Mouse (Mus musculus) MEL (cell line): ENCODE data around the gene Zdhhc21. TPM values are rescaled to one million over a fixed set of nuclear protein-coding genes. Genes with fewer than 3 reads are reported as not detected.

ENCODE experiments used
- DNase-seq: peaks from one replicate; pipeline ENCODE4 v3.0.0; 2011; ENCODE audit warnings: low read depth, low spot score
- H3K27ac ChIP-seq: 2 replicates; pipeline ENCODE4 v1.5.1; 2012; ENCODE audit warnings: low read depth, mild to moderate bottlenecking, control low read depth, low read length, moderate library complexity; ENCODE audit not compliant: control insufficient read depth
- H3K27me3 ChIP-seq, 2 experiments: fragments of 150-350 bp in 1 of 2; sonication (generic) in 1 of 2; 2 replicates each; pipeline ENCODE4 v1.6.1; 2012; ENCODE audit warnings: low read length in 2 of 2, mild to moderate bottlenecking in 2 of 2, improper control_type of control experiment in 1 of 2, moderate library complexity in 1 of 2; ENCODE audit not compliant: insufficient read depth in 2 of 2, control insufficient read depth in 1 of 2
- H3K36me3 ChIP-seq, 2 experiments: 2 replicates each; pipeline ENCODE4 v1.6.1; 2012 to 2014; ENCODE audit warnings: low read length in 2 of 2, improper control_type of control experiment in 1 of 2, inconsistent platforms in 1 of 2, mild to moderate bottlenecking in 1 of 2; ENCODE audit not compliant: insufficient read depth in 2 of 2, control insufficient read depth in 1 of 2
- H3K4me1 ChIP-seq, 2 experiments: fragments of 150-350 bp in 1 of 2; sonication (generic) in 1 of 2; 2 replicates each; pipeline ENCODE4 v1.6.1; 2012; ENCODE audit warnings: low read length in 2 of 2, improper control_type of control experiment in 1 of 2, mild to moderate bottlenecking in 1 of 2; ENCODE audit not compliant: insufficient read depth in 2 of 2, control insufficient read depth in 1 of 2
- H3K4me3 ChIP-seq, 2 experiments: fragments of 150-350 bp in 1 of 2; sonication (generic) in 1 of 2; 2 replicates each; pipeline ENCODE4 v1.5.1; 2012; ENCODE audit warnings: low read depth in 2 of 2, low read length in 2 of 2, mild to moderate bottlenecking in 2 of 2, moderate library complexity in 2 of 2, control low read depth in 1 of 2, improper control_type of control experiment in 1 of 2; ENCODE audit not compliant: control insufficient read depth in 1 of 2, insufficient read depth in 1 of 2
- H3K79me2 ChIP-seq: 2 replicates; pipeline ENCODE4 v1.6.1; 2012; ENCODE audit warnings: mild to moderate bottlenecking, low read length, moderate library complexity; ENCODE audit not compliant: control insufficient read depth, poor library complexity, insufficient read depth
- H3K9ac ChIP-seq: 2 replicates; pipeline ENCODE4 v1.6.1; 2012; ENCODE audit warnings: low read depth, mild to moderate bottlenecking, control low read depth, low read length, moderate library complexity; ENCODE audit not compliant: control insufficient read depth, poor library complexity, severe bottlenecking
- H3K9me3 ChIP-seq: fragments of 150-350 bp; sonication (generic); replicated peaks from 2 replicates; pipeline ENCODE4 v1.6.1; 2012; ENCODE audit warnings: mild to moderate bottlenecking, low read length, improper control_type of control experiment, moderate library complexity; ENCODE audit not compliant: insufficient read depth
- CHD2 ChIP-seq: IDR thresholded peaks from 2 replicates; pipeline ENCODE4 v1.6.1; 2011; ENCODE audit warnings: low read length, improper control_type of control experiment
- CTCF ChIP-seq, 3 experiments: IDR thresholded peaks in 2 of 3; conservative IDR thresholded peaks in 1 of 3; 2 replicates each; pipeline ENCODE4 v1.5.1; 2011 to 2012; ENCODE audit warnings: low read length in 3 of 3, low read depth in 2 of 3, mild to moderate bottlenecking in 2 of 3, improper control_type of control experiment in 1 of 3, inconsistent platforms in 1 of 3, mixed read lengths in 1 of 3, moderate library complexity in 1 of 3; ENCODE audit not compliant: control insufficient read depth in 1 of 3, insufficient read depth in 1 of 3, poor library complexity in 1 of 3, severe bottlenecking in 1 of 3
- EP300 ChIP-seq, 2 experiments: IDR thresholded peaks; 2 replicates each; pipeline ENCODE4 v1.6.1; 2011; ENCODE audit warnings: improper control_type of control experiment in 2 of 2, low read length in 2 of 2, low read depth in 1 of 2, mild to moderate bottlenecking in 1 of 2
- ETS1 ChIP-seq: IDR thresholded peaks from 2 replicates; pipeline ENCODE4 v1.6.1; 2012; ENCODE audit warnings: low read depth, mild to moderate bottlenecking, inconsistent platforms, low read length, improper control_type of control experiment, moderate library complexity
- GABPA ChIP-seq: IDR thresholded peaks from 2 replicates; pipeline ENCODE4 v1.6.1; 2012; ENCODE audit warnings: low read depth, mild to moderate bottlenecking, inconsistent platforms, low read length, improper control_type of control experiment, moderate library complexity
- GATA1 ChIP-seq: IDR thresholded peaks from 2 replicates; pipeline ENCODE4 v1.6.1; 2011; ENCODE audit warnings: low read depth, low read length, improper control_type of control experiment
- HCFC1 ChIP-seq: IDR thresholded peaks from 2 replicates; pipeline ENCODE4 v1.6.1; 2012; ENCODE audit warnings: low read depth, mild to moderate bottlenecking, inconsistent platforms, low read length, improper control_type of control experiment, moderate library complexity
- JUND ChIP-seq: IDR thresholded peaks from 2 replicates; pipeline ENCODE4 v1.6.1; 2011; ENCODE audit warnings: low read depth, mild to moderate bottlenecking, improper control_type of control experiment, low read length
- MAX ChIP-seq: IDR thresholded peaks from 2 replicates; pipeline ENCODE4 v1.6.1; 2011; ENCODE audit warnings: low read length, improper control_type of control experiment
- MYB ChIP-seq: IDR thresholded peaks from 2 replicates; pipeline ENCODE4 v1.6.1; 2011; ENCODE audit warnings: mild to moderate bottlenecking, low read depth, low read length, improper control_type of control experiment
- MYC ChIP-seq: IDR thresholded peaks from 2 replicates; pipeline ENCODE4 v1.6.1; 2011; ENCODE audit warnings: low read depth, mild to moderate bottlenecking, low read length, improper control_type of control experiment, moderate library complexity
- NELFE ChIP-seq: IDR thresholded peaks from 2 replicates; pipeline ENCODE4 v1.6.1; 2011; ENCODE audit warnings: low read depth, low read length, improper control_type of control experiment
- POLR2A ChIP-seq, 2 experiments: IDR thresholded peaks; 2 replicates each; pipeline ENCODE4 v1.6.1; 2011 to 2012; ENCODE audit warnings: low read length in 2 of 2, mild to moderate bottlenecking in 2 of 2, control low read depth in 1 of 2, improper control_type of control experiment in 1 of 2, low read depth in 1 of 2, moderate library complexity in 1 of 2; ENCODE audit not compliant: control insufficient read depth in 1 of 2, insufficient read depth in 1 of 2, poor library complexity in 1 of 2
- POLR2AphosphoS5 ChIP-seq: IDR thresholded peaks from 2 replicates; pipeline ENCODE4 v1.6.1; 2012; ENCODE audit warnings: low read depth, borderline replicate concordance, mild to moderate bottlenecking, inconsistent platforms, low read length, moderate library complexity, mixed read lengths
- RAD21 ChIP-seq: IDR thresholded peaks from 2 replicates; pipeline ENCODE4 v1.6.1; 2011; ENCODE audit warnings: mild to moderate bottlenecking, low read depth, low read length, improper control_type of control experiment
- RCOR1 ChIP-seq: IDR thresholded peaks from 2 replicates; pipeline ENCODE4 v1.6.1; 2012; ENCODE audit warnings: low read depth, mild to moderate bottlenecking, inconsistent platforms, low read length, improper control_type of control experiment
- SIN3A ChIP-seq: IDR thresholded peaks from 2 replicates; pipeline ENCODE4 v1.6.1; 2012; ENCODE audit warnings: low read length, improper control_type of control experiment, inconsistent platforms
- TAL1 ChIP-seq: IDR thresholded peaks from 2 replicates; pipeline ENCODE4 v1.6.1; 2012; ENCODE audit warnings: mild to moderate bottlenecking, inconsistent platforms, low read length, moderate library complexity, mixed read lengths
- TBP ChIP-seq: IDR thresholded peaks from 2 replicates; pipeline ENCODE4 v1.8.0; 2011; ENCODE audit warnings: low read depth, low read length, improper control_type of control experiment
- UBTF ChIP-seq: IDR thresholded peaks from 2 replicates; pipeline ENCODE4 v1.6.1; 2012; ENCODE audit warnings: low read depth, mild to moderate bottlenecking, inconsistent platforms, low read length, improper control_type of control experiment, moderate library complexity, borderline replicate concordance; ENCODE audit not compliant: insufficient read depth
- USF1 ChIP-seq: IDR thresholded peaks from 2 replicates; pipeline ENCODE4 v1.6.1; 2014; ENCODE audit warnings: low read depth, mild to moderate bottlenecking, inconsistent platforms, low read length, improper control_type of control experiment, moderate library complexity
- USF2 ChIP-seq, 2 experiments: IDR thresholded peaks; 2 replicates each; pipeline ENCODE4 v1.6.1; 2011 to 2012; ENCODE audit warnings: improper control_type of control experiment in 2 of 2, low read length in 2 of 2, borderline replicate concordance in 1 of 2, inconsistent platforms in 1 of 2, low read depth in 1 of 2, mild to moderate bottlenecking in 1 of 2; ENCODE audit not compliant: insufficient read depth in 1 of 2
- ZKSCAN1 ChIP-seq: IDR thresholded peaks from 2 replicates; pipeline ENCODE4 v1.6.1; 2012; ENCODE audit warnings: low read depth, mild to moderate bottlenecking, inconsistent platforms, low read length, improper control_type of control experiment, moderate library complexity
- polyA plus RNA-seq, 2 experiments: library from polyadenylated mRNA; stranded (reverse) in 1 of 2; unstranded in 1 of 2; fragments of >175 nt in 1 of 2; fragments of >200 nt in 1 of 2; gene quantifications; 2 replicates each; pipeline versions ENCODE4 v1.2.1 to v1.2.4; 2012; ENCODE audit warnings: low replicate concordance in 2 of 2, low read depth in 1 of 2; ENCODE audit not compliant: insufficient read length in 2 of 2, insufficient read depth in 1 of 2, missing spikeins in 1 of 2
- total RNA-seq: library from RNA; depleted of rRNA; stranded (reverse); fragments of 300-350 nt; gene quantifications from 2 replicates; pipeline ENCODE4 v1.2.3, GENCODE M21; 2012

Zdhhc21 gene
- total and polyA plus RNA-seq, 3 experiments, result 6.5 to 7.8 TPM; not detected in 1

DNA sequence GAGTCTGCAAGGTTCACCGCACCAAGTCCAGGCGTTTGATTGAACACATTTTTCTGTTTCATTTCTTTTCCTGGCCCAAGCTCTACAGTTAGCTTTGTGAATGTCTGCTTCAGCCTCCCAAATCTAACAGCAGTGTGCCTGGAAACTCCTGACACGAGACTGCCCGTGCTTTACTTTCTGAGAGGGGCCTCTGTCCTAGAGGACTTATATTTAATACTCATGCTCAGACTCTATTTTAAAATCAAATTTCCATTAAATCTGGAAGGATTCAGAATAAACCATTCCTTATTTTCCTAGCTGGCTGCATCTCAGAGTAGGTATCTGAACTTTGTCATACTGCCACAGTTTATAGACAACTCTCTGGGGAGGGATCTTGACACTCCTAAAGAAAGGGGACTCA, 30.8 kb upstream of the Zdhhc21 start:
- Histone ChIP-seq H3K27ac (no peak overlapping the region), H3K4me1 (no peaks in the 10 kb centered on the region), H3K9me3 (no peaks in the 10 kb centered on the region), H3K4me3 (no peak overlapping the region), H3K27me3 (no peaks in the 10 kb centered on the region), H3K9ac (no peak overlapping the region), H3K79me2 (no peaks in the 10 kb centered on the region), H3K36me3 (no peaks in the 10 kb centered on the region)
- DNase-seq, result no peak
- TF ChIP-seq EP300 (IDR thresholded peaks at IDR 0.05; ENCODE audit: low read depth in 1 of 2, low read length in 2 of 2), result no peak
- no peak for TF ChIP-seq TAL1
- no peak for TF ChIP-seq ETS1
- no peak for TF ChIP-seq ZKSCAN1
- TF ChIP-seq GABPA, result no peak

DNA sequence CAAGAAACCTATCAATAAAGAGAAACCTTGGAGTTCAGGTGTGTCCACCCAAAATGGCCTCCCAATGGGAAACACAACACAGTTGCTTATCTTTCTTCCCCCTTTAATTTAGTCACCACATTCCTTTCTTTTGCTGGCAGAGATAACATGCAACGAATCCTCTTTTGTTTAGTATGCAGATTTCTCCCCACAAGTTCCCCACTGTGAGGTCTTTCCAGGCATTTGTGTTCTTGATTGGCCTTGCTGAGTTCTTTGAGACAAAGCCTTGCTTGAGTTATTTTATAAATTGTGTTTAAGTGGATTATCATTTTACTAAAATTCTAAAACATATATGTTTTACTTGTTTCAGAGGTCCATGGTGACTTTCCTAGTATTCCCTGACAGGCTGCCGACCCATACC, 26.4 kb upstream of the Zdhhc21 start:
- no peaks in the 10 kb centered on the region for H3K27me3 ChIP-seq
- TF ChIP-seq ETS1 (no peak), POLR2AphosphoS5 (no peak), CTCF (IDR thresholded peaks at IDR 0.05 in 2 of 3, conservative IDR thresholded peaks at IDR 0.05 in 1 of 3; ENCODE audit: control insufficient read depth in 1 of 3, insufficient read depth in 1 of 3, low read depth in 2 of 3, low read length in 3 of 3, poor library complexity in 1 of 3, severe bottlenecking in 1 of 3) (no peak), USF1 (no peak), GATA1 (no peak), MYB (no peak), RAD21 (no peak), MAX (no peak), POLR2A (IDR thresholded peaks at IDR 0.05; ENCODE audit: control insufficient read depth in 1 of 2, insufficient read depth in 1 of 2, low read depth in 1 of 2, low read length in 2 of 2, poor library complexity in 1 of 2) (no peak), RCOR1 (no peak)
- H3K4me1 ChIP-seq, result no peaks in the 10 kb centered on the region
- H3K36me3 ChIP-seq, result no peaks in the 10 kb centered on the region
- no peak overlapping the region for H3K4me3 ChIP-seq
- H3K9ac ChIP-seq, result no peak overlapping the region
- no peaks in the 10 kb centered on the region for H3K79me2 ChIP-seq
- no peaks in the 10 kb centered on the region for H3K9me3 ChIP-seq
- no peak overlapping the region for H3K27ac ChIP-seq
- DNase-seq, result no peak

DNA sequence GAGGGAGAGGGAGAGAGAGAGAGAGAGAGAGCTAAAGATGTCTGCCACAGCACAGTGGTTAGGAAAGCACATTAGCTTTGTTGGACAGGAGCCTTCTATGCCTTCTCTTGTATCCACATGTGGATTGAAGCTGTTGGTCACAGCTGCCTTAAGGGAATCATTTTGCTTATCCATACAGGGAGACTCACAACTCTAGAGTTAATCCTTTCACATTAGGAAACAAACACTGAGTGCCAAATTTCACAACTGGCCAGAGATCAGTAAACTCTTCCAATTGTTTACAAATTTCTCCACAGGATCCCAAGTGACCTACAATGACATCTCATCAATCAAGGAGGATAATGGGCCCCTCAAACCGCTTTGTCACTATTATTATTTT, 25.8 kb upstream of the Zdhhc21 start:
- Histone ChIP-seq H3K36me3 (no peaks in the 10 kb centered on the region), H3K79me2 (no peaks in the 10 kb centered on the region), H3K27me3 (no peaks in the 10 kb centered on the region), H3K4me3 (no peak overlapping the region), H3K4me1 (no peaks in the 10 kb centered on the region), H3K9me3 (no peaks in the 10 kb centered on the region), H3K27ac (no peak overlapping the region), H3K9ac (no peak overlapping the region)
- DNase-seq, result no peak
- TF ChIP-seq SIN3A (no peak), JUND (no peak), USF2 (IDR thresholded peaks at IDR 0.05; ENCODE audit: borderline replicate concordance in 1 of 2, insufficient read depth in 1 of 2, low read depth in 1 of 2, low read length in 2 of 2) (no peak), TBP (no peak), USF1 (no peak), CHD2 (no peak), RAD21 (no peak), MYC (no peak), HCFC1 (no peak), NELFE (no peak), UBTF (no peak)
